Mouse (Mus musculus) midbrain, embryonic 11.5 days (tissue): ENCODE results near the gene Fgf4. TPM values are rescaled to one million over a fixed set of nuclear protein-coding genes. Genes with fewer than 3 reads are reported as not detected.
"Not testable (repeated sequence)": the region's sequence is repeated elsewhere in the genome, so short reads cannot be mapped to it uniquely, and the experiment has no call there.

Source experiments
- ATAC-seq: fragments of 200-750 bp; cut with Nextera tagmentation; 2 replicates; pipeline ENCODE4 v1.8.0; 2017; ENCODE audit warnings: moderate TSS enrichment, moderate library complexity; ENCODE audit not compliant: low FRiP score
- DNase-seq: peaks from one replicate; pipeline ENCODE4 v3.0.0; 2015; ENCODE audit warnings: low spot score; ENCODE audit errors: missing footprints
- H3K27ac ChIP-seq: fragments of 300-500 bp; sonication (generic); 2 replicates; pipeline ENCODE4 v1.5.1; 2014; ENCODE audit warnings: low read depth, low read length
- H3K27me3 ChIP-seq: fragments of 300-500 bp; sonication (generic); 2 replicates; pipeline ENCODE4 v1.6.1; 2014; ENCODE audit warnings: mild to moderate bottlenecking, low read length, moderate library complexity, mixed read lengths; ENCODE audit not compliant: control insufficient read depth, insufficient read depth
- H3K36me3 ChIP-seq: fragments of 300-500 bp; sonication (generic); 2 replicates; pipeline ENCODE4 v1.6.1; 2014; ENCODE audit warnings: mild to moderate bottlenecking, low read length, moderate library complexity, mixed read lengths; ENCODE audit not compliant: control insufficient read depth, insufficient read depth
- H3K4me1 ChIP-seq: fragments of 300-500 bp; sonication (generic); 2 replicates; pipeline ENCODE4 v1.6.1; 2014; ENCODE audit warnings: low read length; ENCODE audit not compliant: control insufficient read depth, insufficient read depth
- H3K4me2 ChIP-seq: fragments of 300-500 bp; sonication (generic); 2 replicates; pipeline ENCODE4 v1.6.1; 2014; ENCODE audit warnings: mild to moderate bottlenecking, moderate library complexity
- H3K4me3 ChIP-seq: fragments of 300-500 bp; sonication (generic); 2 replicates; pipeline ENCODE4 v1.5.1; 2014; ENCODE audit warnings: low read depth, low read length
- H3K9ac ChIP-seq: fragments of 300-500 bp; sonication (generic); 2 replicates; pipeline ENCODE4 v1.6.1; 2014; ENCODE audit warnings: low read length
- H3K9me3 ChIP-seq: fragments of 300-500 bp; sonication (generic); 2 replicates; pipeline ENCODE4 v1.6.1; 2016; ENCODE audit warnings: low read length; ENCODE audit not compliant: control insufficient read depth
- WGBS: fragments of 180-500 bp; shearing (Covaris S2); extraction: QIAGEN DNeasy Blood & Tissue Kit; methylation state at CpG from one replicate; pipeline ENCODE4 v1.1.7; 2014; 5-methylcytosine and 5-hydroxymethylcytosine counted together
- polyA plus RNA-seq: library from polyadenylated mRNA; unstranded; fragments of >200 nt; fragmentation: Nextera tagmentation; extraction: Ambion mirVana; gene quantifications from 2 replicates; pipeline ENCODE4 v1.2.1, GENCODE M21; 2014

The Fgf4 gene
- polyA plus RNA-seq, 1 experiment from 2014 or later, result not detected

DNA sequence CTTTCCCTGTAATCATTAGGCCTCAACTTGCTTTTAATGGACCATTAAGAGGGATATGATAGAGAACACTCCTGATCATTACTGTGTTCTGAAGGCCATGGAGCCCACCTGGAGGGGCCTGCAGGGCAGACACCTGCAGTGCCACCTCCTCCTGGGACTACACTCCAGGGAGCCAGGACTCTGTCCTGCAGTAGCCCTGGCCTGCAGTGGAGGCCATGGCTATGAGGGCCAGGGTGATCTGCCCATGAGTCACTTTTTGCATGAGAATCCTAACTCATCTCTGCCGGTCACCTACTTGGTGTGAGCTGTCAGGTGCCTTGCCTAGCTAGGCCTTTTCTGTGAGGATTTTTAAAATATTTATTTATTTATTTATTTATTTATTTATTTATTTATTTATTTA, 31.2 kb downstream of the Fgf4 start:
- 93% methylated on average over 1 of the region's 1 CpGs for WGBS
- Histone ChIP-seq H3K9me3 (no peaks in the 10 kb centered on the region), H3K4me2 (no peak overlapping the region), H3K4me3 (no peak overlapping the region), H3K9ac (no peak overlapping the region), H3K4me1 (peaks cover 4% of the 10 kb centered on the region), H3K27me3 (no peaks in the 10 kb centered on the region), H3K27ac (no peak overlapping the region), H3K36me3 (no peaks in the 10 kb centered on the region)
- DNase-seq, result no peak
- no peak for ATAC-seq

DNA sequence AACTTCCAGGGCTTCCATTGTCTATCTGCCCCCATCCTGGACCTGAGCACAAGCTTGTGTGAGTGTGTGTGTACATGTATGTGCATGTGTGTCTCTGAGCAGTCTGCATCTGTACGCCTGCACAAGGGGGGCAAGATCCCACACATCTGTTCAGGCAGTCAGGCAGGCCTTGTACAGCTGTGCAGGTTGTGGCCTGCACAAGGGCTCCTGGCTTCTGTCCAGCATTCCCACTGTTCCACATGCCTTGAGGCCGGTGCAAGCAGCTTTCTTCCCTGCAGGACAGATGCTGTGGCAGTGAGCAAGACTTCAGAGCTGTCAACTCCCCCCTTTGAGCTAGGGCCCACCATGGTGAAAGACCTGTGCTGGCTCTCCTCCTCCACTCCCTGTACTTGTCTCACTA, 35.9 kb downstream of the Fgf4 start:
- no peaks in the 10 kb centered on the region for H3K4me1 ChIP-seq
- no peaks in the 10 kb centered on the region for H3K36me3 ChIP-seq
- no peaks in the 10 kb centered on the region for H3K9me3 ChIP-seq
- 63% methylated on average over 2 of the region's 2 CpGs for WGBS
- no peaks in the 10 kb centered on the region for H3K27me3 ChIP-seq
- ATAC-seq (no peak), DNase-seq (peak; percentile 68)
- H3K4me3 ChIP-seq, result no peak overlapping the region
- no peak overlapping the region for H3K9ac ChIP-seq
- no peak overlapping the region for H3K4me2 ChIP-seq
- no peak overlapping the region for H3K27ac ChIP-seq

DNA sequence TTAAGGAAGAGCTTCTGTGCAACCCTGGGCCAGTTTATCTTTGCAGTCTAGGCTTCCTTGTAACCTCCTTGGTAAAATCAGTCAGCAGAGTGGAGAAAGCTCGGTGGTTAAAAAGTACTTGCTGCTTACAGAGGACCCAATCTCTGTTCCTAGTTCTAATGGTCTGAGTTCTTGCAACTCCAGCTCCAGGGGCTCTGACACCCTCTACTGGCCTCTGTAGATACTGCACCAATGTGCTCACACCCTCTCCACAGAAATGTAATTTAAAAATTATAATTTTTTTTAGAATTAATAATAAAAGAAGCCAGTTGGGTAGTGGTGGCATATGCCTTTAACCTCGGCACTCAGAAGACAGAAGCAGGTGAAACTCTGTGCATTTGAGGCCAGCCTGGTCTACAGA, 40.5 kb downstream of the Fgf4 start:
- 83% methylated on average over 2 of the region's 2 CpGs for WGBS
- Histone ChIP-seq H3K4me2 (no peak overlapping the region), H3K9me3 (no peaks in the 10 kb centered on the region), H3K27me3 (no peaks in the 10 kb centered on the region), H3K36me3 (no peaks in the 10 kb centered on the region), H3K4me1 (no peaks in the 10 kb centered on the region), H3K9ac (no peak overlapping the region), H3K4me3 (no peak overlapping the region), H3K27ac (no peak overlapping the region)
- DNase-seq, result no peak
- ATAC-seq, result no peak

DNA sequence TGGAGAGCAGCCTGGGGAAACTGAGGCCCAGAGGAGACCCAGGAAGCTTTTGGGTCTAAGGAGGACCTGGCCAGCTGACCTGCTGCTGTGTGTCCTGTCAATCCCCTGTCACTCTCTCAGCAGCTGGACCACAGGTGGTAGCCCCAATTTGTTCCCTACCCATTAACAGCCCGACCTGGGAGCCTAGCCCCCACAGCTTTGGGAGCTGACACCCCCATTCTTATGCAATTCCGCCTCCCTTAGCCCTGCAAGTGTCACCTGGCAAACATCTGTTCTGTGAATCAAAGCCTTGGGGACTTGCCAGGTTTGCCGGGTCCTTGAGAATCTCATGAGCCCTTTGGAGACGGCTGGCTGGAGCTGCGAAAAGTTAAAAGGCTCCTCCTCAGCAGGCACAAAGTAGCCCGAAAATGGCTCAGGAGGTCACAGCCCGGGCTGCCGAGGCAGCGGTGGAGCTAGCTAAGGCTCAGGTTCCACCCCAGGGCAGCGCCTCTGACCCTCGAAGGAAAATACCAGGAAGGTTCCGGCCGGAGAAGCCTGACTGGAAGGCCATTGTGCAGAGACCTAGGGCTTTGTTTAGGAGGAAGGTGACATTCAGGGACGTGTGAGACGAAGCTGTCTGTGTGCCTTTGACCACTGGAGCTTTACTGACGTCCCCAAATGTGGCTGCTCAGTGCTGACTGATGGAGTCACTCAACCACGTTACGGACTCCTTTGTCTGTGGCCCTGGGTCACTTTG, 41.6 kb downstream of the Fgf4 start:
- H3K9me3 ChIP-seq, result no peaks in the 10 kb centered on the region
- H3K36me3 ChIP-seq, result no peaks in the 10 kb centered on the region
- H3K4me3 ChIP-seq, result no peak overlapping the region
- no peak for ATAC-seq
- WGBS, result 4% methylated on average over 18 of the region's 18 CpGs
- peak; percentile 81 for DNase-seq
- no peak overlapping the region for H3K27ac ChIP-seq
- no peak overlapping the region for H3K4me2 ChIP-seq
- no peaks in the 10 kb centered on the region for H3K27me3 ChIP-seq
- H3K4me1 ChIP-seq, result no peaks in the 10 kb centered on the region
- H3K9ac ChIP-seq, result no peak overlapping the region

DNA sequence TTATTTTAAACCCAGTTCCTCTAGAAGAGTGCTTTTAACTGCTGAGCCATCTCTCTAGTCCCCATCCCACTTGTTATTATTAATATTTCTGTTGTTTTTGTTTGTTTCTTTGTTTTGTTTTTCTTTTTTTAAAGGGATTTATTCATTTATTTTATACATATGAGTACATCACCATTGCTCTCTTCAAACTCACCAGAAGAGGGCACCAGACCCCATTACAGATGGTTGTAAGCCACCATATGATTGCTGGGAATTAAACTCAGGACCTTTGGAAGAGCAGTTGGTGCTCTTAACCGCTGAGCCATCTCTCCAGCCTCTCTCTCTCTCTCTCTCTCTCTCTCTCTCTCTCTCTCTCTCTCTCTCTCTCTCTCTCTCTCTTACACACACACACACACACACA, 43.5 kb downstream of the Fgf4 start:
- H3K4me1 ChIP-seq, result peaks cover 14% of the 10 kb centered on the region
- H3K4me2 ChIP-seq, H3K9me3 ChIP-seq, H3K27me3 ChIP-seq, H3K27ac ChIP-seq, H3K4me3 ChIP-seq, H3K9ac ChIP-seq, ATAC-seq, DNase-seq, H3K36me3 ChIP-seq: not testable (repeated sequence)
- 90% methylated on average over 1 of the region's 1 CpGs for WGBS

DNA sequence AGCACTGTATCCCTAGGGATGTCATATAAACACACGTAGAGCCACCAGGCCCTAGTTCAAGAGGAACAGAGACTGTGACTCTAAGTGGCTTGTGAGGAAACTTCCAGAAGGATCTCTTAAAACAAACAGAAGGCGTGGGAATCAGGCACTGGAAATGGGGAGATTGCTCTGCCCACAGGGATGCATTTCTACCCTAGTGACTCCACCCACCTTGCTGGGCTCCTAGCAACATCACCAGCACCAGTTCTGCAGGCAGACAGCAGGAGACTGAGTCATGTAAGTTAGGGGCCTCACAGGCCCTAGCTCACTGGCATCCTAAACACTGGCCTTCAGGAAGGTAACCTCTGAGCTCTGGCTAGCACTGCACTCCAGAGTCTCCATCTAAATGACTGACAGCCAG, 44.7 kb downstream of the Fgf4 start:
- DNase-seq (peak; percentile 75), ATAC-seq (no peak)
- H3K27ac ChIP-seq, result no peak overlapping the region
- no peaks in the 10 kb centered on the region for H3K36me3 ChIP-seq
- H3K27me3 ChIP-seq, result peaks cover 13% of the 10 kb centered on the region
- peaks cover 24% of the 10 kb centered on the region for H3K4me1 ChIP-seq
- WGBS, result 78% methylated on average over 2 of the region's 2 CpGs
- no peaks in the 10 kb centered on the region for H3K9me3 ChIP-seq
- no peak overlapping the region for H3K4me2 ChIP-seq
- no peak overlapping the region for H3K9ac ChIP-seq
- H3K4me3 ChIP-seq, result no peak overlapping the region

DNA sequence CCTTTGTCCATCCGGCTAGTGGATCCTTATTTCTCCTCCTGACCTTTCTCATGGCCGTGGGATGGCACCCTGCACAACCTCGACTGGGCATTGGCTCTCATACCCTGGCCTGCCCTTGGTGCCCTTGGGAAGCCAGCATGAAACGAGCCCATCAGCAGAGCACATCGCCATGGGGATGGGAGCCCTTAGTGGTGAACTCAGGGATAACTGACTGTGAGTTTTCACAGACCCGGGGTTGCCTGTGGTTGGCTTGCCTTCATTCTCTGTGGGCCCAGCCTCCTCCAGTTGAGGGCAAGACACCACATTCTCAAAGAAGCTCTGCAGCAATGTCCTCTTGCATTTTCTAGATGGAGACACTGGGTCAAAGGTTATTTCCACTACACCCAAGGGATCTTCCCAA, 45.2 kb downstream of the Fgf4 start:
- peak; percentile 76 for DNase-seq
- H3K9me3 ChIP-seq, result no peaks in the 10 kb centered on the region
- H3K36me3 ChIP-seq, result no peaks in the 10 kb centered on the region
- WGBS, result 49% methylated on average over 6 of the region's 6 CpGs
- H3K4me1 ChIP-seq, result peaks cover 28% of the 10 kb centered on the region
- H3K4me3 ChIP-seq, result no peak overlapping the region
- H3K27ac ChIP-seq, result no peak overlapping the region
- no peak overlapping the region for H3K9ac ChIP-seq
- peaks cover 13% of the 10 kb centered on the region for H3K27me3 ChIP-seq
- ATAC-seq, result no peak
- H3K4me2 ChIP-seq, result no peak overlapping the region

DNA sequence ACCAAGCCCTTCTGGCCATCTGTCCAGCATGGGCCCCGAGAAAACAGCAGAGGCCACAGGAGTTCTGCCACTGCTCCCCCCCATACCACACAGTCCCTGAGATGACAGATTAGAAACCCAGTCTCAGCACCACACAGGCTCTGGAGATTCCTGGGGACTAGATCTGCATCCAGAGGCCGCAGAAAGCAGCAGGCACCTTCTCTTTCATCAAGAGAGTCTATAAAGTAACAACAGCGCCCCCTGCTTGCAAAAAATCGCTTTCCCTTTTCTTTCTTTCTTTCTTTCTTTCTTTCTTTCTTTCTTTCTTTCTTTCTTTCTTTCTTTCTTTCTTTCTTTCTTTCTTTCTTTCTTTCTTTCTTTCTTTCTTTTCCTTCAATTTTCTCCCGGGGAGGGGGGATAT, 47.0 kb downstream of the Fgf4 start:
- Histone ChIP-seq H3K36me3 (no peaks in the 10 kb centered on the region), H3K27ac (no peak overlapping the region), H3K4me1 (peaks cover 44% of the 10 kb centered on the region), H3K9me3 (no peaks in the 10 kb centered on the region), H3K9ac (no peak overlapping the region; the same call in 1 of the 2 replicates), H3K4me2 (no peak overlapping the region), H3K27me3 (peaks cover 17% of the 10 kb centered on the region), H3K4me3 (no peak overlapping the region)
- ATAC-seq (no peak), DNase-seq (peak; percentile 93)
- WGBS, result 3% methylated on average over 5 of the region's 5 CpGs

DNA sequence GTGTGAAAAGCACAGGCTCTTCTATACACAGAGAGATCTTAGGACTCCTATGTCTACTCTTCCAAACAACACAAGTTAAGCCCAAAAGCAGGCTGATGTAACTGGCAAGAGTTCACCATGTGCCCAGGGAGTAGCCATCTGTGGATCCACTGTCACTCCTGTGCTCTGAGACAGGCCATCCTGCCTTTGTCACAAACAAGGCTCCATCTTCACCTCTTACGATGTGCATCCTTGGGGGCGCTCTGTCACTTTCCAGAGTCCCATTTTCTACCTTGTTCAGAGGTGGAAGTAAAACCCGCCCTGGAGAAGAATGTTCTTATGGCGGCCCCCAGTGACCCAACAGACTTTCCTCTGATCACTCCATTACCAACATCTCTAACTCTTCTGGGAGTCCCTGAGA, 47.5 kb downstream of the Fgf4 start:
- H3K4me2 ChIP-seq, result peak overlapping the region; percentile 89
- peak overlapping the region; percentile 60; the same call in 1 of the 2 replicates for H3K4me3 ChIP-seq
- no peaks in the 10 kb centered on the region for H3K36me3 ChIP-seq
- peak overlapping the region; percentile 53; the same call in 1 of the 2 replicates for H3K9ac ChIP-seq
- peak overlapping the region; percentile 67; the same call in 1 of the 2 replicates for H3K27ac ChIP-seq
- peaks cover 46% of the 10 kb centered on the region for H3K4me1 ChIP-seq
- ATAC-seq, result no peak
- no peaks in the 10 kb centered on the region for H3K9me3 ChIP-seq
- WGBS, result 4% methylated on average over 4 of the region's 4 CpGs
- peak; percentile 94 for DNase-seq
- H3K27me3 ChIP-seq, result peaks cover 17% of the 10 kb centered on the region
